Mouse (Mus musculus) MEL (cell line): ENCODE data around the gene Aff1. TPM values are rescaled to one million over a fixed set of nuclear protein-coding genes. Genes with fewer than 3 reads are reported as not detected.

Experiments
- DNase-seq: peaks from one replicate; pipeline ENCODE4 v3.0.0; 2011; ENCODE audit warnings: low read depth, low spot score
- H3K27ac ChIP-seq: 2 replicates; pipeline ENCODE4 v1.5.1; 2012; ENCODE audit warnings: low read depth, mild to moderate bottlenecking, control low read depth, low read length, moderate library complexity; ENCODE audit not compliant: control insufficient read depth
- H3K27me3 ChIP-seq, 2 experiments: fragments of 150-350 bp in 1 of 2; sonication (generic) in 1 of 2; 2 replicates each; pipeline ENCODE4 v1.6.1; 2012; ENCODE audit warnings: low read length in 2 of 2, mild to moderate bottlenecking in 2 of 2, improper control_type of control experiment in 1 of 2, moderate library complexity in 1 of 2; ENCODE audit not compliant: insufficient read depth in 2 of 2, control insufficient read depth in 1 of 2
- H3K36me3 ChIP-seq, 2 experiments: 2 replicates each; pipeline ENCODE4 v1.6.1; 2012 to 2014; ENCODE audit warnings: low read length in 2 of 2, improper control_type of control experiment in 1 of 2, inconsistent platforms in 1 of 2, mild to moderate bottlenecking in 1 of 2; ENCODE audit not compliant: insufficient read depth in 2 of 2, control insufficient read depth in 1 of 2
- H3K4me1 ChIP-seq, 2 experiments: fragments of 150-350 bp in 1 of 2; sonication (generic) in 1 of 2; 2 replicates each; pipeline ENCODE4 v1.6.1; 2012; ENCODE audit warnings: low read length in 2 of 2, improper control_type of control experiment in 1 of 2, mild to moderate bottlenecking in 1 of 2; ENCODE audit not compliant: insufficient read depth in 2 of 2, control insufficient read depth in 1 of 2
- H3K4me3 ChIP-seq, 2 experiments: fragments of 150-350 bp in 1 of 2; sonication (generic) in 1 of 2; 2 replicates each; pipeline ENCODE4 v1.5.1; 2012; ENCODE audit warnings: low read depth in 2 of 2, low read length in 2 of 2, mild to moderate bottlenecking in 2 of 2, moderate library complexity in 2 of 2, control low read depth in 1 of 2, improper control_type of control experiment in 1 of 2; ENCODE audit not compliant: control insufficient read depth in 1 of 2, insufficient read depth in 1 of 2
- H3K79me2 ChIP-seq: 2 replicates; pipeline ENCODE4 v1.6.1; 2012; ENCODE audit warnings: mild to moderate bottlenecking, low read length, moderate library complexity; ENCODE audit not compliant: control insufficient read depth, poor library complexity, insufficient read depth
- H3K9ac ChIP-seq: 2 replicates; pipeline ENCODE4 v1.6.1; 2012; ENCODE audit warnings: low read depth, mild to moderate bottlenecking, control low read depth, low read length, moderate library complexity; ENCODE audit not compliant: control insufficient read depth, poor library complexity, severe bottlenecking
- H3K9me3 ChIP-seq: fragments of 150-350 bp; sonication (generic); replicated peaks from 2 replicates; pipeline ENCODE4 v1.6.1; 2012; ENCODE audit warnings: mild to moderate bottlenecking, low read length, improper control_type of control experiment, moderate library complexity; ENCODE audit not compliant: insufficient read depth
- ELF1 ChIP-seq: IDR thresholded peaks from 2 replicates; pipeline ENCODE4 v1.6.1; 2014; ENCODE audit warnings: low read depth, mild to moderate bottlenecking, inconsistent platforms, low read length, improper control_type of control experiment, moderate library complexity
- EP300 ChIP-seq, 2 experiments: IDR thresholded peaks; 2 replicates each; pipeline ENCODE4 v1.6.1; 2011; ENCODE audit warnings: improper control_type of control experiment in 2 of 2, low read length in 2 of 2, low read depth in 1 of 2, mild to moderate bottlenecking in 1 of 2
- JUND ChIP-seq: IDR thresholded peaks from 2 replicates; pipeline ENCODE4 v1.6.1; 2011; ENCODE audit warnings: low read depth, mild to moderate bottlenecking, improper control_type of control experiment, low read length
- MAFK ChIP-seq: IDR thresholded peaks from 2 replicates; pipeline ENCODE4 v1.6.1; 2011; ENCODE audit warnings: low read depth, mild to moderate bottlenecking, low read length, improper control_type of control experiment, borderline replicate concordance
- MAZ ChIP-seq: IDR thresholded peaks from 2 replicates; pipeline ENCODE4 v1.6.1; 2012; ENCODE audit warnings: low read depth, mild to moderate bottlenecking, inconsistent platforms, low read length, improper control_type of control experiment
- MEF2A ChIP-seq: IDR thresholded peaks from 2 replicates; pipeline ENCODE4 v1.6.1; 2014; ENCODE audit warnings: low read depth, mild to moderate bottlenecking, inconsistent platforms, low read length, improper control_type of control experiment; ENCODE audit not compliant: poor library complexity, insufficient replicate concordance, severe bottlenecking; ENCODE audit errors: extremely low read depth
- MYB ChIP-seq: IDR thresholded peaks from 2 replicates; pipeline ENCODE4 v1.6.1; 2011; ENCODE audit warnings: mild to moderate bottlenecking, low read depth, low read length, improper control_type of control experiment
- POLR2AphosphoS2 ChIP-seq: IDR thresholded peaks from 2 replicates; pipeline ENCODE4 v1.6.1; 2011; ENCODE audit warnings: low read length, improper control_type of control experiment
- RCOR1 ChIP-seq: IDR thresholded peaks from 2 replicates; pipeline ENCODE4 v1.6.1; 2012; ENCODE audit warnings: low read depth, mild to moderate bottlenecking, inconsistent platforms, low read length, improper control_type of control experiment
- SMC3 ChIP-seq: IDR thresholded peaks from 2 replicates; pipeline ENCODE4 v1.6.1; 2011; ENCODE audit warnings: low read depth, low read length, improper control_type of control experiment
- TCF12 ChIP-seq: IDR thresholded peaks from 2 replicates; pipeline ENCODE4 v1.6.1; 2014; ENCODE audit warnings: low read depth, mild to moderate bottlenecking, inconsistent platforms, low read length, improper control_type of control experiment, moderate library complexity
- UBTF ChIP-seq: IDR thresholded peaks from 2 replicates; pipeline ENCODE4 v1.6.1; 2012; ENCODE audit warnings: low read depth, mild to moderate bottlenecking, inconsistent platforms, low read length, improper control_type of control experiment, moderate library complexity, borderline replicate concordance; ENCODE audit not compliant: insufficient read depth
- USF1 ChIP-seq: IDR thresholded peaks from 2 replicates; pipeline ENCODE4 v1.6.1; 2014; ENCODE audit warnings: low read depth, mild to moderate bottlenecking, inconsistent platforms, low read length, improper control_type of control experiment, moderate library complexity
- ZC3H11A ChIP-seq: IDR thresholded peaks from 2 replicates; pipeline ENCODE4 v1.6.1; 2012; ENCODE audit warnings: low read depth, mild to moderate bottlenecking, inconsistent platforms, low read length, improper control_type of control experiment
- ZNF384 ChIP-seq: IDR thresholded peaks from 2 replicates; pipeline ENCODE4 v1.6.1; 2012; ENCODE audit warnings: low read depth, mild to moderate bottlenecking, inconsistent platforms, low read length, improper control_type of control experiment
- polyA plus RNA-seq, 2 experiments: library from polyadenylated mRNA; stranded (reverse) in 1 of 2; unstranded in 1 of 2; fragments of >175 nt in 1 of 2; fragments of >200 nt in 1 of 2; gene quantifications; 2 replicates each; pipeline versions ENCODE4 v1.2.1 to v1.2.4; 2012; ENCODE audit warnings: low replicate concordance in 2 of 2, low read depth in 1 of 2; ENCODE audit not compliant: insufficient read length in 2 of 2, insufficient read depth in 1 of 2, missing spikeins in 1 of 2
- total RNA-seq: library from RNA; depleted of rRNA; stranded (reverse); fragments of 300-350 nt; gene quantifications from 2 replicates; pipeline ENCODE4 v1.2.3, GENCODE M21; 2012

Aff1 gene
- total and polyA plus RNA-seq, 3 experiments, result 5.4 to 13.4 TPM; not detected in 1

DNA sequence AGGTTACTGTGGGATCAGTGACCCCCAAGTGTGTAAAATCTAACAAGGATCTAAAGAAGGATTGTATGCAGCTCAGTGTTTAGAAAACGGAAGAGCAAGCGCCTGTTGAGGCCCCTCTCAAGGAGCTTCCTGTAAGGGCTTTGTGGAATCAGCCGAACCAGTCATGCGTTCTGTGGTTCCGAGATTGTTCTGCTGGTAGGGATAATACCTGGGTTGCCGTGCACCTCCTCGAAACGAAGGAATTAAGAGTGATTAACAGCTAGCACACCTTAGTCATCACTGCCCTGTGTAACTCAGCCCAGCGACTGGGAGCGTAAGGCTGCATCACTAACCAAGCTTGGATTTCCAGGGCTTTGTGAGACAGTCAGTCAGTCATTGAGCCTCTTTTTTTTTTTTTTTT, 87.7 kb downstream of the Aff1 start:
- Histone ChIP-seq H3K79me2 (peaks cover 49% of the 10 kb centered on the region), H3K27me3 (no peaks in the 10 kb centered on the region), H3K4me3 (no peak overlapping the region), H3K36me3 (peaks cover 3 to 11% of the 10 kb centered on the region in 2 experiments), H3K9ac (no peak overlapping the region), H3K4me1 (peaks cover 2 to 3% of the 10 kb centered on the region in 2 experiments), H3K9me3 (no peaks in the 10 kb centered on the region), H3K27ac (no peak overlapping the region)
- DNase-seq, result no peak
- no peak for TF ChIP-seq MEF2A
- no peak for TF ChIP-seq ELF1
- TF ChIP-seq ZC3H11A, result no peak
- TF ChIP-seq RCOR1, result no peak
- no peak for TF ChIP-seq UBTF
- TF ChIP-seq MAZ, result no peak
- TF ChIP-seq ZNF384, result no peak
- TF ChIP-seq USF1, result no peak
- no peak for TF ChIP-seq SMC3

DNA sequence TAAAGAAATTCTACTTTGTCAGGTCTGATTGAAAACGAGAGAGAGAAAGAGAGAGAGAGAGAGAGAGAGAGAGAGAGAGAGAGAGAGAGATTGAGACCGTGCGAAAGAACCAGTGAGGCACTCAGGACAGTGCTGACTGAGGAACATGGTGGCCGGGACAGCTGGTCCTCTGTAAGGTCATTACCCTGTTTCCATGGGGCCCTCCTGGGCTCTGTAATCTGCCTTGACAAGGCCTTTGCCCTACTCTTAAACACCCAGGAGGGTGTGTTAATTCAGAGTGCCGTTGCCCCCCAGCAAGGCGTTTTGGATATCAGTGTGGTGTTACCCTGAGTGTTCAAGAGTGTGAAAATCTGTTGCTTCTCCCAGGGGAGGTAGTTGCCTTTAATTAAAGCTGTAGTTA, 88.1 kb downstream of the Aff1 start:
- Histone ChIP-seq H3K9me3 (no peaks in the 10 kb centered on the region), H3K27me3 (no peaks in the 10 kb centered on the region), H3K9ac (no peak overlapping the region), H3K27ac (no peak overlapping the region), H3K4me1 (peaks cover 0 to 3% of the 10 kb centered on the region in 2 experiments; a peak in 3 of 4 replicates), H3K36me3 (peaks cover 3 to 7% of the 10 kb centered on the region in 2 experiments)
- no peak for DNase-seq
- TF ChIP-seq EP300 (IDR thresholded peaks at IDR 0.05; ENCODE audit: low read depth in 1 of 2, low read length in 2 of 2) (no peak), MAFK (no peak), TCF12 (no peak), ZC3H11A (no peak), JUND (no peak), MYB (no peak), POLR2AphosphoS2 (no peak), ZNF384 (no peak), SMC3 (no peak)
- TF ChIP-seq, all 39 proteins: peak for 0
- H3K4me3 ChIP-seq, result no peak overlapping the region
- H3K79me2 ChIP-seq, result peaks cover 46% of the 10 kb centered on the region
